Mouse (Mus musculus): ENCODE results near the gene Foxp4. TPM values are rescaled to one million over a fixed set of nuclear protein-coding genes. Genes with fewer than 3 reads are reported as not detected.

The Foxp4 gene
- polyA plus RNA-seq (2015; fragmentation: Illumina TruSeq; extraction: RNeasy Lipid Tissue Mini Kit (QIAGEN cat#74804); ENCODE audit: insufficient read depth, low read depth, low replicate concordance) = 8.8 TPM

GRCm38 (mm10) chr17:47924383-47925339 is at the start of gene Foxp4:
Gene Foxp4 (minus strand): TSS chr17:47924645.

GRCm38 (mm10) chr17:47834482-47834767 is 90.0 kb downstream of the Foxp4 start, which contains the start of gene Mdfi:
Gene Mdfi (minus strand): TSS chr17:47834691.

Other genes with a start within 250 kb of the Foxp4 start
- 71.8 TPM for gene Tomm6, start 236.3 kb downstream of the Foxp4 start, polyA plus RNA-seq (2015; fragmentation: Illumina TruSeq; extraction: RNeasy Lipid Tissue Mini Kit (QIAGEN cat#74804); ENCODE audit: insufficient read depth, low read depth, low replicate concordance)
- 1.5 TPM for gene Frs3, start 235.6 kb downstream of the Foxp4 start, polyA plus RNA-seq (2015; fragmentation: Illumina TruSeq; extraction: RNeasy Lipid Tissue Mini Kit (QIAGEN cat#74804); ENCODE audit: insufficient read depth, low read depth, low replicate concordance)
- 0.42 TPM for gene Gm21981, start 230.2 kb downstream of the Foxp4 start, polyA plus RNA-seq (2015; fragmentation: Illumina TruSeq; extraction: RNeasy Lipid Tissue Mini Kit (QIAGEN cat#74804); ENCODE audit: insufficient read depth, low read depth, low replicate concordance)
- 2.3 TPM for gene Prickle4, start 229.9 kb downstream of the Foxp4 start, polyA plus RNA-seq (2015; fragmentation: Illumina TruSeq; extraction: RNeasy Lipid Tissue Mini Kit (QIAGEN cat#74804); ENCODE audit: insufficient read depth, low read depth, low replicate concordance)
- gene Pgc, start 197.8 kb downstream of the Foxp4 start, polyA plus RNA-seq (2015; fragmentation: Illumina TruSeq; extraction: RNeasy Lipid Tissue Mini Kit (QIAGEN cat#74804); ENCODE audit: insufficient read depth, low read depth, low replicate concordance) = not detected
- 3.0 TPM for gene Tfeb, start 187.6 kb downstream of the Foxp4 start, polyA plus RNA-seq (2015; fragmentation: Illumina TruSeq; extraction: RNeasy Lipid Tissue Mini Kit (QIAGEN cat#74804); ENCODE audit: insufficient read depth, low read depth, low replicate concordance)
- 1.0 TPM for gene Mdfi, start 90.0 kb downstream of the Foxp4 start, polyA plus RNA-seq (2015; fragmentation: Illumina TruSeq; extraction: RNeasy Lipid Tissue Mini Kit (QIAGEN cat#74804); ENCODE audit: insufficient read depth, low read depth, low replicate concordance)
- not detected for gene 1700122O11Rik, start 113.6 kb upstream of the Foxp4 start, polyA plus RNA-seq (2015; fragmentation: Illumina TruSeq; extraction: RNeasy Lipid Tissue Mini Kit (QIAGEN cat#74804); ENCODE audit: insufficient read depth, low read depth, low replicate concordance)
- gene 1700067P10Rik, start 164.7 kb upstream of the Foxp4 start, polyA plus RNA-seq (2015; fragmentation: Illumina TruSeq; extraction: RNeasy Lipid Tissue Mini Kit (QIAGEN cat#74804); ENCODE audit: insufficient read depth, low read depth, low replicate concordance) = not detected
- not detected for gene 9830107B12Rik, start 221.6 kb upstream of the Foxp4 start, polyA plus RNA-seq (2015; fragmentation: Illumina TruSeq; extraction: RNeasy Lipid Tissue Mini Kit (QIAGEN cat#74804); ENCODE audit: insufficient read depth, low read depth, low replicate concordance)
- not detected for gene A530064D06Rik, start 242.6 kb upstream of the Foxp4 start, polyA plus RNA-seq (2015; fragmentation: Illumina TruSeq; extraction: RNeasy Lipid Tissue Mini Kit (QIAGEN cat#74804); ENCODE audit: insufficient read depth, low read depth, low replicate concordance)